Mouse (Mus musculus): ENCODE measurements around the gene Sec11a.

The Sec11a gene

DNA sequence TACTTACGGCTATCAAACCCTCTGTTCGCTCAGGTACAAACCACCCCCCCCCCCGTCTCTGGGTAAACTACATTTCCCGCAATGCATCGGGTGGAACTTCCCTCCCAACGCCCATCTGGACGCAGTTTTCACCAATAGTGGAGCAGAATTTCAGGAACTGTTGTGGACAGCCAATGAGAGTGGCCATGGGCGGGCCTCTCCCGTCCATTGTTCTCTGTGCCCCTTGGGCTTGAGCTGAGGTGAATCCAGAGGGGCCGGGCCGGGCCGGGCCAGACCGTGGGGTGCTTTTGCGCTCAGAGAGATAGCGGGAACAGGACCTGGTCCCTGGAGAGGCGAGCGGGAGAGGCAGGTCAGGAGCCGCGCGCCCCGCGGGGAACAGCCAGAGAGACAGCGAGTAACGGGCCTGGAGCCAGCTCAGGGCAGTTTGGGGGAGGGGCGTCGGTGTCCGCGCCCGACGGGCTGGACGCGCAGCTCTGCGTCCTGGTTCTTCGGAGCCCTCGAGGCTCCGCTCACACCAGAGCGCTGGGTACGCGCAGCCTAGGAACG is 86.8 kb downstream of the Sec11a start, which contains the start of gene Zscan2:
Zscan2 (plus strand) TSS at position 192 of the 546 bp plus-strand sequence.
- peak; percentile 53 to 85 for DNase-seq (ENCODE audit: low spot score in 2 of 2)

- peak in 1 of 2 experiments; percentile 25 for DNase-seq (ENCODE audit: low spot score in 2 of 2)
Observed at GRCm38 (mm10) chr7:80860227-80860626, 87.4 kb downstream of the Sec11a start.

DNA sequence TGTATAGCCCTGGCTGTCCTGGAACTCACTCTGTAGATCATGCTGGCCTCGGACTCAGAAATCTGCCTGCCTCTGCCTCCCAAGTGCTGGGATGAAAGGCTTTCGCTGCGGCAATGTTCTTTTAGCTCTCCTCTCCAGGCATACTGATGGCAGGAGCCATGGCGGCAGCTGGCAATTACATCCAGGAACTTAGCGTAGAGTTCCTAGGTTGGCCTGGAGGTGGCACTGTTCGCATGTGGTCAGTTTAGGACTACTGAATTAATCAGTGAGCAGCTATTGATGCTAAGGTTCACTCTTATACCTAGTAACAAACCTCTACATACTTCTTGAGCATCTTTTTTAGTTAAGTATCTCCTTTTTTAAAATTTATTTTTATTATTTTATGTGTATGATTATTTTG is 90.4 kb downstream of the Sec11a start:
- DNase-seq (ENCODE audit: low spot score in 2 of 2), result peak; percentile 52 to 76

DNA sequence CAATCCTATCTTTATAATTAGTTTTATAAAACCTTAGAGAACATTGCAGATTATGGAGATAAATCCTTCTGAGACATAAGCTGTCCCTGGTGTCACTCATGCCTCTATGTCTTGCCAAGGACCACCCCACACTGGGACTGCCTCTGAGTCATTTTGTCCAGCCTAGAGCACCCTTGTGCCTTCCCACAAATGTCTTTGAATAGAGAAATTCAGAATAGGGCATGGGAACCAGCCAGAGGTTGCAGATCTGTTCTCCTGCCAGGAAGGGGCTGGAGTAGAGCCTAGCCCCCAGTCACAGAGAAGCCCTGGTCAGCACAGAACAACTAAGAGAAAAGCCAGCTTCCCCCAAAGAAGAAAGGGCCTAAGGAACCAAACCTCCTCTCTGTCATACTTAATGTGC is 92.3 kb downstream of the Sec11a start:
- DNase-seq (ENCODE audit: low spot score in 2 of 2), result no peak

Measured in cerebellum, postnatal 4 days (tissue).